Mouse (Mus musculus) cerebellum, postnatal 14 days (tissue): Measurements from ENCODE around the gene Bcl10.
A peak's percentile ranks its signal among the peaks of the same experiment; 100 is the strongest.
"Not testable (repeated sequence)": the region's sequence is repeated elsewhere in the genome, so short reads cannot be mapped to it uniquely, and the experiment has no call there.

Source experiments
- DNase-seq, 2 experiments: peaks; one replicate each; pipeline ENCODE4 v3.0.0; 2021; ENCODE audit warnings: mixed read lengths in 2 of 2

The Bcl10 gene

GRCm38 (mm10) chr3:145913942-145914341 is 8.7 kb upstream of the Bcl10 start:
- not testable (repeated sequence) for DNase-seq

- DNase-seq: no peak
These were observed 6.2 kb upstream of the Bcl10 start for GRCm38 (mm10) chr3:145916374-145916773.

GRCm38 (mm10) chr3:145916826-145917225 is 5.8 kb upstream of the Bcl10 start:
- no peak for DNase-seq

DNA sequence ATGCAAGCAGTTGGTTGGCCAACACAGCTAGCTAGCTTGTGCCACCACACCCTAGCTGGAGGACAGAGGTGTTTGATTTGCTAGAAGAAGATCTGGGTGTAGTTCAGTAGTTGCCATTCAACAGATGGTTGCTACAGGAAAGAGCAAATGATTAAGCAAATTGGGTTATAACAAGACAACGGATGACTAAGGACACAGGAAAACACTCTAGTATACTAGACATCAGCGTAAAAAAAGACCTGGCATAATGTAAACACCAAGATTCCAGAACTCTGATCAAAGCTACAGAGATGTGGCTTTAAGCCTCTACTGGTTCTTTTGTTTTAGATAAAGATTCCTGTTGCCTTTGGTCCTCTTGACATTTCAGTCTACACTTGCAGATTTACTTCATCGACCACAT is 367 bp downstream of the Bcl10 start:
- no peak for DNase-seq

DNA sequence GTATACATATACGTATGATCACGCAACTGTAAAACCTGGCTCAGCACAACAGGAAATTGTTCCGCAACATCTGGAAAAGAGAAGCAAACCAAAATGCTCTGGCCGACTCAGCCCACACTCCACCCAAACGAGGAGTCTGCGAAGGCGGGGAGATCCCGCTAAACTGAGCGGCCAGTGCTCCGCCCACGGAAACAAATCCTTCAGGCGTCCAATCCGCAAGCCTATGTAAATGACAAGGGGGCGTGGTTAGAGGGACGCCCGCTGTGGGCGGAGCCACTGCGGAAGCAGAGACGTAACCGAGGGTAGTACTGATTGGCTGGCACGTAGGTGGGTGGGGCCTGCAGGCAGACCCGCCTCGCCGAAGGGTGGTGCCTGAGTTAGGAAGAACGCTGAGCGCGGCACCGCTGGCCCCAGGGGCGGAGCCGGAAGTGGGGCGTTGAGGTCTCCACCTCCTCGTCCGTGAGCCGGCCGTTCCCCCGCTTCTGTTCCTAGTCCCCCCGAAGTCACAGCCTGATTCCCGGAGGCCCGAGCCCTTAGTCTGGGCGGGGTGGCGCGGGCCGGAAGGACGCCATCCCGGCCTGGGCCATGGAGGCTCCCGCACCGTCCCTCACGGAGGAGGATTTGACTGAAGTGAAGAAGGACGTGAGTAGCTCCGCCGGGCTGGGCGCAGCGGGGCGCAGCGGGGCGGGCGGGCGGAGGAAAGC is 1.4 kb downstream of the Bcl10 start:
- peak; percentile 98 for DNase-seq

GRCm38 (mm10) chr3:145924649-145925337 is 2.2 kb downstream of the Bcl10 start:
- peak; percentile 69 to 71 for DNase-seq

DNA sequence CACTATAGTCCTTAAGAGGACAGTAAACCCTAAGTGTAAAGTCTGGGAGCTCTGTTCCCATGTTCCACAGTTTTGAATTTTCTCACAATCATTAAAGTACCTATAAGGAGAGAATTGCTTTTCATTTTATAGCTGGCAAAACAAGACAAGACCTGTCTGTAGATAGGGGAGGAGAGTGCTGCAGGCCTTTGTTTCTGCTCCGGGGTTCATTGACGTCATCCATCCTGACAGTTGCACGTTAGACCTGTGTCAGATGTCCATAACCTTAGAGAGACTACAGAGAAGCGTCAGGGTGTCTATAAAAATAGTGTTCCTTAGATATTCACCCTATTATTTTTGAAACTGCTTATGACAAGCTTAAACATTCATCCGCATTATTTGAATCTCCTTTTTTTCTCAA is 2.9 kb downstream of the Bcl10 start:
- DNase-seq: no peak

- no peak for DNase-seq
These were observed 7.2 kb downstream of the Bcl10 start for GRCm38 (mm10) chr3:145929525-145930400.

DNA sequence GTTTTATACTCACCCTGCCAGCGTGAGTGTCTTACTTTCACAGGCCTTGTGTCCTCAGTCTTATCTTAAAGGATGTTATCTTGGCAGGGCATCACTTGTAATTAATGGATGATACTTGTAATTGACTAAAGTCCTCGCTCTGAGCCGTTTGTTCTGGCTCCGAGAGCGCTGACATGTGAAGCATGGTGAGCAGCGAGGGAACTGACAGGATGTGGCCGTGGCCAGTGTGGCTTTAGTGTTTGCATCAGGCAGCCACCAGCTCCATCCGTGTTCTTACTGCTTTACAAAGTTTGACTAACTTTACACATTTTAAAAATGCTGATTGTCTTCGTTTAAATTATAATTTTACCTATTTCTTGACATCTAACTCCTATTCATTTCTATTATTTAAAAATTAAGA is 11.2 kb downstream of the Bcl10 start:
- DNase-seq: no peak

DNA sequence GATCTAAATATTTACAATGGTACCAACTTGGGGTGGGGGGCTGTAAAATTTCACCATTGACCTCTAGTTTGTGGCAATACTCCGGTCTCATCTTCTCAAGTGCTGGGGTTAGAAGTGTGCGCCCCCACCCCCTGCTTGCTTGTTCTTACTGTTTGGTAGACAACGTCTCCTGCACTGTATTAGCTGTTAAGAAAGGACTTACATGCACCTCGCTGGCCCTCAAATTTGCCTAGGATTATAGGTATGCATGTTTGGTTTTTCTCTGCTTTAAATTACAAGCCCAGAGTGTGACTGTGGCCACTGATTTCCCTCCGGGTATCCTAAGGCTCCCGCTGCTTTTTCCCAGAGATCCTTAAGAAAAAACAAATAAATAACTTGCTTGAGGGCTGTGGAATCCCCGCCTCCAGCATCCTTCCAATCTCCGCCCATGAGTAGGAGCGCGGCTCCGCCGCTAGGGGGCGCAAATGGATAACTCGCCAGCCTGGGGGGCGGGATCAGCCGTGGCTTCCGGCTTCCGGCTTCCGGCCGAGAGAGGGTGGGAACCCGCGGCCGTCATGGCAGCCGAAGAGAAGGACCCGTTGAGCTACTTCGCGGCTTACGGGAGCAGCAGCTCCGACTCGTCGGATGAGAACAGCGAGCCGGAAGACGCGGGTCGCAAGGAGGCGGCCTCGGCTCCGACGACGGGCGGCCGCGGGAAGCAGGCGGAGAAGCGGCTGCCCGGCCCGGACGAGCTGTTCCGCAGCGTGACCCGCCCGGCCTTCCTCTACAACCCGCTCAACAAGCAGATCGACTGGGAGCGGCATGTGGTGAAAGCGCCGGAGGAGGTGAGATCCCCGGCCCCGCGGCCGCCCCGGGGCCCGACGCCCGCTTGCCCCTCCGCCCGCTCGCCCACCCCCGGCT is 15.2 kb downstream of the Bcl10 start, which contains the start of gene 2410004B18Rik:
Gene 2410004B18Rik (plus strand): TSS at position 510 of the 900 bp plus-strand sequence.
- DNase-seq: peak; percentile 96

DNA sequence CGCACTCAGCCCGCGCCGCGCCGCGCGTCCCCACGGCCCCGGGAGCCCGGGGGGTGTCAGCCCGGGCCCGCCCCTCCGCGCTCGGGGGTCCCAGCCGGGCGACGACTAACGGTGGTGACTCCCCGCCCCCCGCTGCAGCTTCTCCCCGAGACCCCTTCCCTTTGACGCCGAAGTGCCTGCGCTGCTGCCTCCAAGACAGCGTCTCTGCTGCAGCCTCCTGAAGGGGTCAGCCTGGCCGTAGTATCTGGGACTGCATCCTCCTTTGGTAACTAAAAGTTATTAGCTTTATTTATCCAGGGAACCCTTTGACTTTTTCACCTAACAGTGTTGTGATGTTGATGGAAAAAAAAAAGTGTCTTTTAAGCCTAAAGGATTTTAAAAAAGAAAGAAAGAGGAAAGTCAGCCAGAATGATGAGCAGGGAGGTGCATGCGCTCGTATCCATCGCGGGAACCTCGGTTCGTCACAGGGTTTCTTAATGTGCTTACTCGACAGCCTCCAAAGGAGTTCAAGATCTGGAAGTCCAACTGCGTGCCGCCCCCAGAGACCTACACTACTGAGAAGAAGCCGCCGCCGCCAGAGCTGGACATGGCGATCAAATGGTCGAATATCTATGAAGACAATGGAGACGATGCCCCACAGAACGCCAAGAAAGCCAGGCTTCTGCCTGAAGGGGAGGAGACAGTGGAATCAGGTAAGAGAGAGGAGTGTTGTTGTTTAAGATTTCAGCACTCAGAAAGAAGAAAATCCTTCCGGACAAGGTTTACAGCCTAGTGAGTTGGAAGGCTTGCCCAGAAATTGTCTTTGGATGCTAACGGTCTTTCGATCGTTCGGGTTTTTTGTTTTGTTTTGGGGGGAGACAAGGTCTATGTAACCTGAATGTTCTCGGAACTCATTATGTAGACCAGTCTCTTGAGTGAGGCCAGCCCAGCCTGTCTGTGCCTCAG is 16.1 kb downstream of the Bcl10 start:
- DNase-seq: peak in 1 of 2 experiments; percentile 40

- DNase-seq: no peak
These were observed 16.8 kb downstream of the Bcl10 start for GRCm38 (mm10) chr3:145939402-145939801.

- DNase-seq: no peak
These were observed 17.4 kb downstream of the Bcl10 start for GRCm38 (mm10) chr3:145939971-145940370.

DNA sequence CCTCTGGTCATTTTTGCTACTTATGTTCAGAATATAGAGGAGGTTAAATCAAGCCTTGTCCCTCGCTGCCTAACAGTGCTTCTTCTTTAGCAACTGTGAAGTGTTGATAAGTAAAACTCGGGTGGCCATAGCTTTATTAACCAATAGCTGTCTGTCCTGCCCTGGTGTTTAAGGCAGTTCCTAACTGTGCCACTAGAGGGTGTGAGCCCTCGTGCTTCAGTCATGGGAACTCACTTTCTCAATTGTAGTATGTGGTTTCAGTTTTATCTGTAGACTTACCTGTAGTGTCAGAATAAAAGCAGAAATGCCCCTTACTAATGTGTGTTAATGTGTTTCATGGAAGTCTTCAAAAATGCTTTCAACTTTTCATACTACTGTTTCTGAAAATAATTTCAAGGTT is 19.4 kb downstream of the Bcl10 start:
- peak; percentile 78 for DNase-seq

GRCm38 (mm10) chr3:145944348-145944747 is 21.7 kb downstream of the Bcl10 start:
- no peak for DNase-seq

DNA sequence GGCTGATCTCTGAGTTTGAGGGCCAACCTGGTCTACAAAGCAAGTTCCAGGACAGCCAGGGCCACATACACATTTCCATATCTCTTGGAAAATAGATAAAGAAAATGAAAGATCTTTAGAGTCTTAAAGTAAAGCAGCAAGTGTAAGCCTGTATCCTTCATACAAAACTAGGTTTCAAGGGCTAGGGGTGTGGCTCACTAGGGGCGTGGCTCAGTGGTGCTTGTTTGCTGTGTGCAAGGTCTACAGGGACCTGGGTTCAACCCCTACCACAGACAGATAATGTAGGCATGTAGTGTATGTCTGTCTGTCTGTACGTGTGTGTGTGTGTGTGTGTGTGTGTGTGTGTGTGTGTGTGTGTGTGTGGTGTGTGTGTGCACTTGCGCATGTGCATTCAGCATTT is 23.3 kb downstream of the Bcl10 start:
- DNase-seq: no peak

DNA sequence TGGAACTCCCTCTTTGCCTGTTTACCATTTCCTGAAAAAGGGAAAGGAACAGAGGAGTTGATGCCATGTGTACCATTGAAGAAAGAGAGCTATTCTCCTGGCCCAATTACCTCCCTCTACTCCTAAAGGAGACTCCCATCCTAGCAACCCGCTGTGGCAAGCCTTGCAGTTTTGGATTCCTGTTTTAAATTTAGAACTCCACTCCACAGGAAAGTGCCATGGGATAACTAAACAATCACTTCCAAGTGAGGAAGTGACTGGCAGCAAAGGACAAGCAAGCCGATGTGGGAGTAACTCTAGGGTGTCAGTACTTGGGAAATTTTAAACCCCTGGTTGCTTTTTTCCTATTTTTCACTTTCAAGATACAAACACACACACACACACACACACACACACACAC is 24.1 kb downstream of the Bcl10 start:
- DNase-seq: no peak

- no peak for DNase-seq
These were observed 25.1 kb downstream of the Bcl10 start for GRCm38 (mm10) chr3:145947539-145948204.

DNA sequence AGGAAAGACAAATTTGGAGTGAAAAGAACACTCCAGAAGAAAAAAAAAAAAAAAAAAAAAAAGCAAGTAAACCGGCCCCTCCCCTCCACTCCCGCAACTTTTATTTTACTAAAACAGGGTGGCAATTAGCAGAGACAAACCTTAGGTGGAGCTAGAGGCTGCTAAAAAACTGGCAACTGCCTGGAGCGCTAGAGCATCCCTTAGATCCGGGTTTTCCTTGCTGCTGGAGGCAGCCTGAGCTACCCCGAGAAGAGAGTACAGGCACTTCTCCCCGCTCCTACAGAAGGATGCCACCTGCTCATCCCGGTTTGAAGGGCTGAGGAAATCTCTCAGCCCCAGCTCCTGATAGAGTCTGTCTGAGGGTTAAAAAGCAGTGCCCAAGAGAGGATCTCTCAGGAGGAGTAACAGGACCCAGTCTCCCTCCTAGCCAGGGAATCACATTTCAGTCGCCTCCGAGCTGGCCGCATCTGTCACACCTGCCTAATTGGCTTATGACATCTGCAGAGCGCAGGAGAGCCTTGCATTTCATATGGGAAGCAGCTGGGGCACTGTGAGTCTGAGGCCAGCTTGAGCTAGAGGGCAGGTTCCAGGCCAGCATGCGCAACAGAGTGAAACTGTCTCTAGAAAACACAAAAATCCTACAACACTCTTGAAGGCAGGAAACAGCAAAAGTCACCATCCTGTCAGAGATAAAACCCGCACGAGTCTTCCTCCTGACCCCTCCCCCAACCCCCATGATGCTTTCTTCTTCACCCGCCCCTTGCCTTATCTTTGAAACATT is 27.6 kb downstream of the Bcl10 start:
- peak; percentile 55 to 60 for DNase-seq

DNA sequence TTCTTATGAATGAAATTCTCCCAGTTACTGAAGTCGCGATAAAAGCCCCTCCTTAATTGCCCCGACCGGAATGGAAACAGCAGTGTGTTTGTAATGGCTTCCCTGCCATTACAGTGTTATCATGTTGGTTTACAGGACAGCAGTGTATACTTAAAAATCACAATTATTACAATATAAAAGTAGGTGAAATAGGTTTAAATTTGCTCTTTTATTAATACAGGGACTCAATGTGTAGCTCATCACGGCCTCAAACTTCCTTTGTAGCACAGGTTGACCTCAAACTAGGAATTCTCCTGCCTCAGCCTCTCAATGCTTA is 28.2 kb downstream of the Bcl10 start:
- no peak for DNase-seq
